In the genomic region with DNA sequence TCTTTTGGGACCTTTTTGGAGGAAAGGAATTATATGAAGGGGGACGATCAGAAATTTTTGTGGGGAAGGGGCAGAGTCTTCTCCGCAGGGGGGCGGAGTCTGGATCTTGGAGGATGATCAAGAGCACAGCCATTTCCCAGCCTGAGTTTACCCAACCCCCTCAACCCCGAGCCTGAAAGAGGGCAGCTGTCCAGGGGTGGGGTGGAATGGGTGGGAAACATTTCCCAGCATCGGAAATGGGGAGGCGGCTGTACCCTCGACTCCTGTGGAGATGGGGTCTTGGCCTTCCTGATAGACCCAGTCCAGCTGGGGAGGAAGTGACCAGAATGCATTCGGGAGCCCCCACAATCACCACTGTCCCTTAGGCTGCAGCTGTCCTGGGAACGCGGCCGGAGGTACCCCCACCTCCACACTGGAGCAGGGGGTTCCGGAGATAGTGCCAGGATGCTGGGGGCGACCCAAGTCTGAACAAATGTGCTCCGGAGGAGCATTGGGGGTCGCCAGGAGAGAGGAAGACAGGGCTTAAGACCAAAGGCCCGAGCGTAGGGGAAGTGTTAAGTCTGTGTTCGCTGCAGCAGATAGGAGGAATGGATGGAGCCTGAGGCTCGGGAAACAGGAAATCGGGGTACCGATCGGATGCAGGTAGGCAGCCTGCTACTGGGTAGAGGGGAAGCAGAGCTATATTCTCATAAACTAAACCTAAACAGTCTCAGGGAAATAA, we compare ENCODE assay signal across 8 mouse cellular contexts. TPM values are rescaled to one million over a fixed set of nuclear protein-coding genes. Genes with fewer than 3 reads are reported as not detected.
DNase-seq lines count a peak whose midpoint lies in the region; ATAC-seq and TF ChIP-seq lines count a peak whose summit lies in the region.

No protein-coding gene starts in this region.

- DNase-seq in left cerebral cortex, postnatal 4 days = peak; percentile 78
- no peak for DNase-seq in left cerebral cortex, postnatal 14 days (ENCODE audit: low spot score in 2 of 2)
- peak; percentile 35 to 71 for DNase-seq in adrenal gland, postnatal 36 days
- peak; percentile 88 for DNase-seq in heart, postnatal 4 days
- peak; percentile 56 for DNase-seq in midbrain, postnatal 0 days (ENCODE audit: low spot score)

- H3K4me2 ChIP-seq in forebrain, embryonic 13.5 days = peak overlapping the region; percentile 96
- H3K4me2 ChIP-seq in limb, embryonic 13.5 days (replicated peaks) = peak overlapping the region; percentile 97
- peak overlapping the region; percentile 99 for H3K4me2 ChIP-seq in midbrain, postnatal 0 days (ENCODE audit: low read depth, low read length, poor library complexity, severe bottlenecking)

- no peaks in the 10 kb centered on the region for H3K9me3 ChIP-seq in forebrain, embryonic 13.5 days (replicated peaks)
- H3K9me3 ChIP-seq in limb, embryonic 13.5 days = no peaks in the 10 kb centered on the region
- H3K9me3 ChIP-seq in midbrain, postnatal 0 days (ENCODE audit: low read length) = no peaks in the 10 kb centered on the region

- H3K4me3 ChIP-seq in forebrain, embryonic 13.5 days = peak overlapping the region; percentile 85
- H3K4me3 ChIP-seq in limb, embryonic 13.5 days = peak overlapping the region; percentile 97
- peak overlapping the region; percentile 83 for H3K4me3 ChIP-seq in midbrain, postnatal 0 days (ENCODE audit: low read depth, low read length)

- intact Hi-C loops in left cerebral cortex, postnatal 4 days (cut with DNase I) = no loop called here
- intact Hi-C loops in left cerebral cortex, postnatal 14 days (cut with DNase I) = no loop called here

- TF ChIP-seq CTCF in midbrain, postnatal 0 days (IDR thresholded peaks at IDR 0.05) = 0 out of 2 replicates have a peak, but pooled peaks have one; percentile 2

- H3K27me3 ChIP-seq in forebrain, embryonic 13.5 days = no peaks in the 10 kb centered on the region
- H3K27me3 ChIP-seq in limb, embryonic 13.5 days = no peaks in the 10 kb centered on the region
- no peaks in the 10 kb centered on the region for H3K27me3 ChIP-seq in midbrain, postnatal 0 days (ENCODE audit: insufficient read depth, low read length)

- 3% methylated on average over 22 of the region's 22 CpGs for WGBS in forebrain, embryonic 13.5 days
- WGBS in limb, embryonic 13.5 days = 2% methylated on average over 22 of the region's 22 CpGs
- 3% methylated on average over 22 of the region's 22 CpGs for WGBS in midbrain, postnatal 0 days

- H3K27ac ChIP-seq in forebrain, embryonic 13.5 days = peak overlapping the region; percentile 72
- H3K27ac ChIP-seq in limb, embryonic 13.5 days = peak overlapping the region; percentile 99
- H3K27ac ChIP-seq in midbrain, postnatal 0 days (ENCODE audit: low read depth, low read length) = peak overlapping the region; percentile 44

- ATAC-seq in forebrain, embryonic 13.5 days = no peak
- ATAC-seq in limb, embryonic 13.5 days (ENCODE audit: low FRiP score, low read depth) = peak; percentile 37
- ATAC-seq in midbrain, postnatal 0 days (ENCODE audit: low FRiP score) = 0 out of 2 replicates have a peak, but pooled peaks have one; percentile 11
- no peak for ATAC-seq in inflammation-experienced regulatory T-cells, adult 6 months

- H3K4me1 ChIP-seq in forebrain, embryonic 13.5 days = peaks cover 44% of the 10 kb centered on the region
- H3K4me1 ChIP-seq in limb, embryonic 13.5 days = peaks cover 38% of the 10 kb centered on the region
- H3K4me1 ChIP-seq in midbrain, postnatal 0 days (ENCODE audit: insufficient read depth, low read length) = peaks cover 28% of the 10 kb centered on the region; the same call in 1 of the 2 replicates

- peak overlapping the region; percentile 86 for H3K9ac ChIP-seq in forebrain, embryonic 13.5 days
- peak overlapping the region; percentile 96 for H3K9ac ChIP-seq in limb, embryonic 13.5 days
- peak overlapping the region; percentile 74 for H3K9ac ChIP-seq in midbrain, postnatal 0 days (replicated peaks; ENCODE audit: low read length, poor library complexity, severe bottlenecking)

- H3K36me3 ChIP-seq in forebrain, embryonic 13.5 days (ENCODE audit: poor library complexity, severe bottlenecking) = no peaks in the 10 kb centered on the region
- H3K36me3 ChIP-seq in limb, embryonic 13.5 days = peaks cover 3% of the 10 kb centered on the region; the same call in 1 of the 2 replicates
- no peaks in the 10 kb centered on the region for H3K36me3 ChIP-seq in midbrain, postnatal 0 days (ENCODE audit: insufficient read depth, low read length)

RNA-seq across cellular contexts. Expression of gene Erf, which starts 0.7 kb away (rescaled TPM):
- total RNA-seq in left cerebral cortex, postnatal 4 days (2021) = 10 to 100 TPM; 29.4 to 36.1 TPM
- 10 to 100 TPM; 68.6 to 70.7 TPM for total RNA-seq in left cerebral cortex, postnatal 14 days (2021)
- total RNA-seq in adrenal gland, postnatal 36 days (2021) = 10 to 100 TPM; 25.4 to 40.9 TPM
- 5.5 and 5.8 TPM in 2 replicates for polyA plus RNA-seq in forebrain, embryonic 13.5 days (2015; fragmentation: Nextera tagmentation; extraction: Ambion mirVana)
- 10 to 100 TPM; 47.5 to 53.2 TPM for total RNA-seq in heart, postnatal 4 days (2021)
- polyA plus RNA-seq in limb, embryonic 13.5 days (2015; fragmentation: Nextera tagmentation; extraction: Ambion mirVana) = 25.6 and 26.6 TPM in 2 replicates
- 15.8 TPM in 2 replicates for total RNA-seq in midbrain, postnatal 0 days (2014; rRNA removed)
- polyA plus RNA-seq in midbrain, postnatal 0 days (2015; fragmentation: Nextera tagmentation; extraction: Ambion mirVana) = 2.2 and 3.0 TPM in 2 replicates
- under 1 TPM; 0.34 to 0.70 (median 0.38) TPM for polyA plus RNA-seq in inflammation-experienced regulatory T-cells, adult 6 months (2017; shearing (Covaris generic))

RNA-seq across cellular contexts. Expression of gene Gsk3a, which starts 13.6 kb away (rescaled TPM):
- total RNA-seq in left cerebral cortex, postnatal 4 days (2021) = 100 to 1,000 TPM; 195 to 197 TPM
- 100 to 1,000 TPM; 201 to 203 TPM for total RNA-seq in left cerebral cortex, postnatal 14 days (2021)
- 10 to 100 TPM; 93.3 to 96.7 TPM for total RNA-seq in adrenal gland, postnatal 36 days (2021)
- polyA plus RNA-seq in forebrain, embryonic 13.5 days (2015; fragmentation: Nextera tagmentation; extraction: Ambion mirVana) = 11.2 and 12.9 TPM in 2 replicates
- total RNA-seq in heart, postnatal 4 days (2021) = 10 to 100 TPM; 68.2 to 70.9 TPM
- 11.9 and 13.0 TPM in 2 replicates for polyA plus RNA-seq in limb, embryonic 13.5 days (2015; fragmentation: Nextera tagmentation; extraction: Ambion mirVana)
- total RNA-seq in midbrain, postnatal 0 days (2014; rRNA removed) = 155 and 169 TPM in 2 replicates
- polyA plus RNA-seq in midbrain, postnatal 0 days (2015; fragmentation: Nextera tagmentation; extraction: Ambion mirVana) = 20.3 and 20.6 TPM in 2 replicates
- polyA plus RNA-seq in inflammation-experienced regulatory T-cells, adult 6 months (2017; shearing (Covaris generic)) = 10 to 100 TPM in 1 of 3 experiments, 1 to 10 TPM in 2; 8.5 to 13.3 (median 8.9) TPM

RNA-seq across cellular contexts. Expression of gene Cic, which starts 16.3 kb away (rescaled TPM):
- 100 to 1,000 TPM; 324 to 333 TPM for total RNA-seq in left cerebral cortex, postnatal 4 days (2021)
- total RNA-seq in left cerebral cortex, postnatal 14 days (2021) = 100 to 1,000 TPM; 246 to 255 TPM
- 100 to 1,000 TPM in 1 of 2 experiments, 10 to 100 TPM in 1; 94.8 to 116 TPM for total RNA-seq in adrenal gland, postnatal 36 days (2021)
- polyA plus RNA-seq in forebrain, embryonic 13.5 days (2015; fragmentation: Nextera tagmentation; extraction: Ambion mirVana) = 45.9 and 47.0 TPM in 2 replicates
- total RNA-seq in heart, postnatal 4 days (2021) = 100 to 1,000 TPM; 108 to 109 TPM
- polyA plus RNA-seq in limb, embryonic 13.5 days (2015; fragmentation: Nextera tagmentation; extraction: Ambion mirVana) = 40.9 and 43.6 TPM in 2 replicates
- 145 and 146 TPM in 2 replicates for total RNA-seq in midbrain, postnatal 0 days (2014; rRNA removed)
- 26.8 and 31.9 TPM in 2 replicates for polyA plus RNA-seq in midbrain, postnatal 0 days (2015; fragmentation: Nextera tagmentation; extraction: Ambion mirVana)
- polyA plus RNA-seq in inflammation-experienced regulatory T-cells, adult 6 months (2017; shearing (Covaris generic)) = 10 to 100 TPM; 17.9 to 35.2 (median 21.6) TPM

RNA-seq across cellular contexts. Expression of gene Zfp526, which starts 30.0 kb away (rescaled TPM):
- 1 to 10 TPM; 6.5 to 7.8 TPM for total RNA-seq in left cerebral cortex, postnatal 4 days (2021)
- total RNA-seq in left cerebral cortex, postnatal 14 days (2021) = 10 to 100 TPM in 1 of 2 experiments, 1 to 10 TPM in 1; 9.2 to 10.3 TPM
- total RNA-seq in adrenal gland, postnatal 36 days (2021) = 1 to 10 TPM; 9.3 to 9.4 TPM
- 2.0 and 2.1 TPM in 2 replicates for polyA plus RNA-seq in forebrain, embryonic 13.5 days (2015; fragmentation: Nextera tagmentation; extraction: Ambion mirVana)
- 10 to 100 TPM in 1 of 2 experiments, 1 to 10 TPM in 1; 9.9 to 10.2 TPM for total RNA-seq in heart, postnatal 4 days (2021)
- polyA plus RNA-seq in limb, embryonic 13.5 days (2015; fragmentation: Nextera tagmentation; extraction: Ambion mirVana) = 2.3 and 2.8 TPM in 2 replicates
- 8.1 and 9.5 TPM in 2 replicates for total RNA-seq in midbrain, postnatal 0 days (2014; rRNA removed)
- 0.94 and 1.0 TPM in 2 replicates for polyA plus RNA-seq in midbrain, postnatal 0 days (2015; fragmentation: Nextera tagmentation; extraction: Ambion mirVana)
- polyA plus RNA-seq in inflammation-experienced regulatory T-cells, adult 6 months (2017; shearing (Covaris generic)) = 1 to 10 TPM; 2.2 to 4.0 (median 2.5) TPM

RNA-seq across cellular contexts. Expression of gene Dedd2, which starts 30.8 kb away (rescaled TPM):
- total RNA-seq in left cerebral cortex, postnatal 4 days (2021) = 10 to 100 TPM; 15.1 to 16.8 TPM
- 10 to 100 TPM; 25.0 to 26.0 TPM for total RNA-seq in left cerebral cortex, postnatal 14 days (2021)
- 10 to 100 TPM; 16.7 to 17.7 TPM for total RNA-seq in adrenal gland, postnatal 36 days (2021)
- polyA plus RNA-seq in forebrain, embryonic 13.5 days (2015; fragmentation: Nextera tagmentation; extraction: Ambion mirVana) = 11.0 and 12.5 TPM in 2 replicates
- total RNA-seq in heart, postnatal 4 days (2021) = 1 to 10 TPM; 7.2 to 9.6 TPM
- 10.2 and 10.5 TPM in 2 replicates for polyA plus RNA-seq in limb, embryonic 13.5 days (2015; fragmentation: Nextera tagmentation; extraction: Ambion mirVana)
- total RNA-seq in midbrain, postnatal 0 days (2014; rRNA removed) = 25.9 and 27.8 TPM in 2 replicates
- polyA plus RNA-seq in midbrain, postnatal 0 days (2015; fragmentation: Nextera tagmentation; extraction: Ambion mirVana) = 17.7 and 18.7 TPM in 2 replicates
- 10 to 100 TPM; 24.6 to 26.2 (median 25.0) TPM for polyA plus RNA-seq in inflammation-experienced regulatory T-cells, adult 6 months (2017; shearing (Covaris generic))

Comparison
In these comparisons a context has a peak if more than half of its experiments do, and no peak if none do; other contexts are left out.
1. DNase-seq: peak in left cerebral cortex, postnatal 4 days (single experiment), adrenal gland, postnatal 36 days (2 of 2), heart, postnatal 4 days (single experiment) and midbrain, postnatal 0 days (single experiment); none in left cerebral cortex, postnatal 14 days (0 of 2).
2. ATAC-seq: peak in limb, embryonic 13.5 days (single experiment) and midbrain, postnatal 0 days (single experiment); none in forebrain, embryonic 13.5 days (single experiment) and inflammation-experienced regulatory T-cells, adult 6 months (single experiment).
3. H3K27ac ChIP-seq: peak in every context shown above with its lines; median percentile 99 in limb, embryonic 13.5 days; 72 in forebrain, embryonic 13.5 days; 44 in midbrain, postnatal 0 days.
4. Peak in every context shown above with its lines, with median percentiles within 50 percentile points of each other: H3K4me2 ChIP-seq, H3K4me3 ChIP-seq and H3K9ac ChIP-seq.